Mouse (Mus musculus) limb, embryonic 14.5 days (tissue): ENCODE results near the gene Ntrk2. TPM values are rescaled to one million over a fixed set of nuclear protein-coding genes. Genes with fewer than 3 reads are reported as not detected.

ENCODE experiments used
- ATAC-seq: fragments of 200-750 bp; cut with Nextera tagmentation; 2 replicates; pipeline ENCODE4 v1.8.0; 2017; ENCODE audit warnings: low read depth, moderate number of reproducible peaks, moderate TSS enrichment; ENCODE audit not compliant: low FRiP score
- DNase-seq: peaks from one replicate; pipeline ENCODE4 v3.0.0-alpha.2; 2015; ENCODE audit warnings: low spot score
- H3K27ac ChIP-seq: fragments of 300-500 bp; sonication (generic); replicated peaks from 2 replicates; pipeline ENCODE4 v1.5.1; 2014; ENCODE audit warnings: low read depth, mild to moderate bottlenecking, low read length, moderate library complexity, mixed read lengths
- H3K27me3 ChIP-seq: fragments of 300-500 bp; sonication (generic); 2 replicates; pipeline ENCODE4 v1.6.1; 2014; ENCODE audit warnings: low read length, mixed read lengths; ENCODE audit not compliant: control insufficient read depth, insufficient read depth
- H3K36me3 ChIP-seq: fragments of 300-500 bp; sonication (generic); 2 replicates; pipeline ENCODE4 v1.6.1; 2014; ENCODE audit warnings: mild to moderate bottlenecking, low read length, moderate library complexity, mixed read lengths; ENCODE audit not compliant: control insufficient read depth, insufficient read depth
- H3K4me1 ChIP-seq: fragments of 300-500 bp; sonication (generic); 2 replicates; pipeline ENCODE4 v1.6.1; 2014; ENCODE audit warnings: antibody characterized with exemption, low read length, mixed read lengths; ENCODE audit not compliant: control insufficient read depth, insufficient read depth
- H3K4me2 ChIP-seq: fragments of 300-500 bp; sonication (generic); replicated peaks from 2 replicates; pipeline ENCODE4 v1.6.1; 2014; ENCODE audit warnings: low read depth, mild to moderate bottlenecking, low read length, moderate library complexity; ENCODE audit not compliant: severe bottlenecking
- H3K4me3 ChIP-seq: fragments of 300-500 bp; sonication (generic); replicated peaks from 2 replicates; pipeline ENCODE4 v1.5.1; 2014; ENCODE audit warnings: low read length
- H3K9ac ChIP-seq: fragments of 300-500 bp; sonication (generic); 2 replicates; pipeline ENCODE4 v1.6.1; 2014; ENCODE audit warnings: mild to moderate bottlenecking, low read depth, low read length, moderate library complexity; ENCODE audit not compliant: severe bottlenecking
- H3K9me3 ChIP-seq: fragments of 300-500 bp; sonication (generic); 2 replicates; pipeline ENCODE4 v1.6.1; 2016; ENCODE audit warnings: low read length; ENCODE audit not compliant: control insufficient read depth
- POLR2A ChIP-seq: fragments of 200-500 bp; IDR thresholded peaks from 2 replicates; pipeline ENCODE4 v1.8.0; 2012; ENCODE audit warnings: inconsistent platforms, mild to moderate bottlenecking, moderate library complexity, borderline replicate concordance; ENCODE audit not compliant: insufficient read depth, insufficient read length; ENCODE audit errors: extremely low read depth
- WGBS: fragments of 180-500 bp; shearing (Covaris S2); extraction: QIAGEN DNeasy Blood & Tissue Kit; methylation state at CpG from one replicate; pipeline ENCODE4 v1.1.7; 2014; 5-methylcytosine and 5-hydroxymethylcytosine counted together
- polyA plus RNA-seq, 2 experiments: library from polyadenylated mRNA; depleted of rRNA in 1 of 2; stranded (reverse) in 1 of 2; unstranded in 1 of 2; fragments of >200 nt; fragmentation: Nextera tagmentation in 1 of 2; extraction: Ambion mirVana in 1 of 2; gene quantifications; 2 replicates each; pipeline versions ENCODE4 v1.2.1 to v1.2.3; 2012 to 2014

The Ntrk2 gene
- polyA plus RNA-seq, 2 experiments, result 15.8 to 18.2 TPM

GRCm38 (mm10) chr13:58920241-58920640 is 113.9 kb downstream of the Ntrk2 start:
- Histone ChIP-seq H3K36me3 (no peaks in the 10 kb centered on the region), H3K4me1 (no peaks in the 10 kb centered on the region), H3K4me2 (no peak overlapping the region), H3K4me3 (no peak overlapping the region), H3K9ac (no peak overlapping the region), H3K9me3 (no peaks in the 10 kb centered on the region), H3K27ac (no peak overlapping the region), H3K27me3 (no peaks in the 10 kb centered on the region)
- 56% methylated on average over 7 of the region's 7 CpGs for WGBS
- ATAC-seq (no peak), DNase-seq (no peak)
- no peak for TF ChIP-seq POLR2A

GRCm38 (mm10) chr13:58921255-58921654 is 114.9 kb downstream of the Ntrk2 start:
- Histone ChIP-seq H3K9me3 (no peaks in the 10 kb centered on the region), H3K9ac (no peak overlapping the region), H3K27me3 (no peaks in the 10 kb centered on the region), H3K36me3 (no peaks in the 10 kb centered on the region), H3K4me2 (no peak overlapping the region), H3K27ac (no peak overlapping the region), H3K4me1 (no peaks in the 10 kb centered on the region), H3K4me3 (no peak overlapping the region)
- no peak for TF ChIP-seq POLR2A
- WGBS, result 46% methylated on average over 3 of the region's 3 CpGs
- DNase-seq, result no peak
- ATAC-seq, result no peak

GRCm38 (mm10) chr13:58921705-58922104 is 115.3 kb downstream of the Ntrk2 start:
- no peaks in the 10 kb centered on the region for H3K36me3 ChIP-seq
- TF ChIP-seq POLR2A, result no peak
- no peak overlapping the region for H3K9ac ChIP-seq
- H3K4me2 ChIP-seq, result no peak overlapping the region
- H3K27ac ChIP-seq, result no peak overlapping the region
- ATAC-seq (no peak), DNase-seq (no peak)
- no peaks in the 10 kb centered on the region for H3K27me3 ChIP-seq
- H3K9me3 ChIP-seq, result no peaks in the 10 kb centered on the region
- H3K4me1 ChIP-seq, result no peaks in the 10 kb centered on the region
- H3K4me3 ChIP-seq, result no peak overlapping the region
- WGBS, result 89% methylated on average over 10 of the region's 10 CpGs

- Histone ChIP-seq H3K27me3 (no peaks in the 10 kb centered on the region), H3K4me2 (no peak overlapping the region), H3K4me1 (no peaks in the 10 kb centered on the region), H3K9ac (no peak overlapping the region), H3K4me3 (no peak overlapping the region), H3K36me3 (no peaks in the 10 kb centered on the region), H3K27ac (no peak overlapping the region), H3K9me3 (no peaks in the 10 kb centered on the region)
- no peak for TF ChIP-seq POLR2A
- WGBS, result 81% methylated on average over 15 of the region's 15 CpGs
- DNase-seq (no peak), ATAC-seq (no peak)
Measured at GRCm38 (mm10) chr13:58922174-58922573, 115.8 kb downstream of the Ntrk2 start.

GRCm38 (mm10) chr13:58923496-58923895 is 117.1 kb downstream of the Ntrk2 start:
- Histone ChIP-seq H3K4me2 (no peak overlapping the region), H3K36me3 (no peaks in the 10 kb centered on the region), H3K4me3 (no peak overlapping the region), H3K9me3 (no peaks in the 10 kb centered on the region), H3K9ac (no peak overlapping the region), H3K27me3 (no peaks in the 10 kb centered on the region), H3K27ac (no peak overlapping the region), H3K4me1 (no peaks in the 10 kb centered on the region)
- TF ChIP-seq POLR2A, result no peak
- DNase-seq (no peak), ATAC-seq (no peak)
- WGBS, result 84% methylated on average over 7 of the region's 7 CpGs

- Histone ChIP-seq H3K9me3 (no peaks in the 10 kb centered on the region), H3K4me1 (no peaks in the 10 kb centered on the region), H3K4me3 (no peak overlapping the region), H3K27me3 (no peaks in the 10 kb centered on the region), H3K4me2 (no peak overlapping the region), H3K36me3 (no peaks in the 10 kb centered on the region), H3K27ac (no peak overlapping the region), H3K9ac (no peak overlapping the region)
- no peak for TF ChIP-seq POLR2A
- WGBS, result 65% methylated on average over 3 of the region's 3 CpGs
- DNase-seq (no peak), ATAC-seq (no peak)
Measured at GRCm38 (mm10) chr13:58924486-58924885, 118.1 kb downstream of the Ntrk2 start.
